Mouse (Mus musculus) stomach, postnatal 0 days (tissue): ENCODE data around the gene Dlg2.

Experiments
- CTCF ChIP-seq: IDR thresholded peaks from 2 replicates; pipeline ENCODE4 v1.5.1; 2016; ENCODE audit warnings: antibody characterized with exemption, low read depth, mild to moderate bottlenecking, moderate library complexity
- EP300 ChIP-seq: optimal IDR thresholded peaks from 2 replicates; pipeline ENCODE3; 2016; ENCODE audit warnings: antibody characterized with exemption

DNA sequence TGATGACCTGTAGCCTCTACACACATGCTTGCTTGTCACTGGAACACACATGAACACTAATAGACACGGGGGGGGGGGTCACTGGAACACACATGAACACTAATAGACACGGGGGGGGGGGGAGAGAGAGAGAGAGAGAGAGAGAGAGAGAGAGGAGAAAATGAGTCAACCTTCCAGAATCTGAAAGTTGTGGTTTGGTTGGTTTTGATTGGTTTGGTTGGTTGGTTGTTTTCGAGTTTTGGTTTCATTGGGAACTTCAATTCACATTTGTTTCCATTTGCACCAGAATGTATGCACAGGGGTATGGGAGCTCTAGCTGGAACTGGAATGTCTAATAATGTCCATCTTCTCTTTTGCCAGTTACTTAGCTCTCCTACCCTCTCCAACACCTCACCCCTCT, 1611.0 kb downstream of the Dlg2 start:
- TF ChIP-seq CTCF (no peak), EP300 (no peak)
